Mouse (Mus musculus) inflammation-experienced regulatory T-cells, adult 6 months (primary cell): ENCODE results near the gene Cfl1. TPM values are rescaled to one million over a fixed set of nuclear protein-coding genes. Genes with fewer than 3 reads are reported as not detected.
A peak's percentile ranks its signal among the peaks of the same experiment; 100 is the strongest.
"Not testable (repeated sequence)": the region's sequence is repeated elsewhere in the genome, so short reads cannot be mapped to it uniquely, and the experiment has no call there.

Experiments
- ATAC-seq: one replicate; pipeline ENCODE4 v1.8.0; 2017
- polyA plus RNA-seq, 3 experiments: library from polyadenylated mRNA; unstranded; fragments of 100-300 nt; shearing (Covaris generic); gene quantifications; one replicate each; pipeline ENCODE4 v1.2.1; 2017

Gene Cfl1
- polyA plus RNA-seq, 3 experiments from 2014 or later, result 1,933 to 3,699 (median 2,060) TPM

GRCm38 (mm10) chr19:5490898-5491708 is 848 bp downstream of the Cfl1 start:
- ATAC-seq, result peak; percentile 42

- no peak for ATAC-seq
These were observed 2.4 kb downstream of the Cfl1 start for GRCm38 (mm10) chr19:5492641-5493040.

GRCm38 (mm10) chr19:5493301-5493721 is 3.1 kb downstream of the Cfl1 start:
- ATAC-seq, result not testable (repeated sequence)

- ATAC-seq, result no peak
These were observed 4.1 kb downstream of the Cfl1 start for GRCm38 (mm10) chr19:5494314-5494713.

GRCm38 (mm10) chr19:5495353-5496051 is 5.2 kb downstream of the Cfl1 start:
- ATAC-seq, result no peak

DNA sequence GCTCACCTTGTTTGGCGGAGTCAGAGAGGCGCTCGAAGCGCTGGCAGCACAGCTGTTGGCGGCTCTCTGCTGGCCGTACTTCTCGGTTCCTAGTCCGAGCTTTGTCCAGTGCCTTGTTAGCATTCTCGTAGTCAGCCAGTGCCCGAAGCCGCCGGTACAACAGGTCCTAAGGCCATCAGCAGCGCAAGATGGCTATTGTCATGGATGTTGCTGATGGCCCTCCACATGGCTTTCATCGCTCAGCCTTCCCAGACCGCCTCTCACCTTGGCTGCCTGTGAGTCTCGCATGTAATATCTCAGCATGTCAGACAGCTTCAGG is 5.8 kb downstream of the Cfl1 start:
- ATAC-seq, result no peak

DNA sequence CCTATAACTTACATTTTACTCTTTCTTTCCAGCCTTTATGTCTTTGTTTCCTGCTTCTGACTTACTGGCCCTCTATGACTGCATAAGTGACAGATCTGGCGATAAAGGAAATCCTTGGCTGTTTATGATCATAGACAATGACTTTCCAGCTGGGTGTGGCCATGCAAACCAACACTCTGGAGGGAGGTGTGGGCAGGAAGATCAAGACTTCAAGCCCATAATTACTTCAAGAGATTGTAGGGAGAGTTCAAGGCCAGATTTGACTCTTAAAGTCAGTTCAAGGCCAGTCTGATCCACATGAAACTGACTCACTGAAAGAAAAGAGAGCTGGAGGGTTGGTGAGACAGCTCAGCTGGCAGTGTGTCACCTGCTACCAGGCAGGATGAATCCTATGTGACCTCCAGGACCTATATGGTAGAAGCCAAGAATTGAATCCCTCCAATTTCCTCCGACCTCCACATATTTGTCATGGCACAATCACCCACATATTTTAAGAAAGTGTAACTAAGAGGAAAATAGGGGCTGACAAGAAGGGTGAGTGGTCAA is 10.1 kb downstream of the Cfl1 start:
- no peak for ATAC-seq

DNA sequence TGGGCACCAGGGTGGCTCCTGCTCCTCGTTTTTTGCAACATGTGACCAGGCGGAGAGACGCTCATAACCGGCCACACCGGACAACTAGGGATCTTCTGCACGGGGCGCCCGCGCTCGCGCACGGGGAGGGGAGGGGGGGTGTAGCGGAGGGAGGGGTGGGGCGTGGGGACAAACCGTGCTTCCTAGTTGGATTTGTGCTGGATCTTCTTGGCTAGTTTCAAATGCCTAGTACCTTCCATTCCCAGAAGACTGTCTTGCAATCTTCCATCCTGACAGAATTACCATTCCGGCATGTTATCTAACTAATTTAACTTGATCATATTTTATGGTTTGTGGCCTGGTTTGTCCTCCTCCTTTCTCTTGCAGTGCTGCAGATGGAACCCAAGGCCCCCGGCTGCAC is 13.4 kb downstream of the Cfl1 start, which contains the start of gene 1700020D05Rik:
1700020D05Rik (minus strand) TSS at position 101 of the 400 bp plus-strand sequence.
- ATAC-seq, result no peak

DNA sequence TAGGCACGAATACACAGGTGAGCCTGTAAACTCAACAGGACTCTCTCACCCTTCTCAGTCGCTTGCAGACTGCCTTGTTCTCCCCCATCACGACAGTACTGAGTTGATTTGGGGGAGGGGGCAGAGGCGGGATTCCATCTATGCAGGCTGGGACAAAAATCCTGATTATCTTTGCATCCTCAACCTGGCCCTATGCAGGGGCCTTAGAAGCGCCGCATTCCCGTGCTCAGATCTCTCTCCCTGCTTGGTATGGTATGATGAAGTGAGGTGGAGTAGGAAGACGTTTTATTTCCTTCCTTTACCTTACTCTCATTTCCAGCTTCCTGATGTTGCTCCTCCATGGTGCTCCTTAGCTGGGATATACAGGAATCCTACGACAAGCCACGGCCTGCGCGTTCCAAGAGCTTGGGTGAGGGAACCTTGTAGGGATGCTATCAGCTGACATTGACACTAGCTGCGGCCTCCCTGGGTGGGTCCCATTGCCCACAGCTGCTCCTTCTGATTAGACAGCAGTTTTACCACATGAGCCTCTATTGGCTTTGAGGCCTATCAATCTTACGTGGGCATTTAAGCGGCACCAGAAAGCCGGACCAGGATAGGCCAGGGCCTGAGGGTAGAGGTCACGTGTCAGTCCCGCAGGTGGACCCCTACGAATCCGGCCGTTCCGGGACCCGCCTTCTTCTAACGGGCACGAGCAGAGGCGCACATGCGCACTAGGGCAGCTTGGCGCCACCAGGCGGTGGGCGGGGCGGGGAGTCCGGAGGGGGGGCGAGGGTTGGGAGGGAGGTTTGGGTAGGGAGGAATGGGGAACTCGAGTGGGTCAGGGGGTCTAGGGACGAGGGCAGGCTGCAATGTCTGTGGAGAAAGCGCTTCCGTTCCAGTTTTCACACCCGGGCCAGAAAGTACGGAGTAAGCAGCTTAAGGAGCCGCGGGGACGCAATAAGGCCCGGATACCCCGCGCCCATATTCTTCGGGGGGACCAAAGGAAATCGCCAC is 20.1 kb downstream of the Cfl1 start, which contains the start of gene Snx32:
Snx32 (minus strand) TSS at position 508 of the 996 bp plus-strand sequence.
- peak; percentile 99 for ATAC-seq

- ATAC-seq, result no peak
These were observed 20.9 kb downstream of the Cfl1 start for GRCm38 (mm10) chr19:5511074-5511632.

- no peak for ATAC-seq
These were observed 22.1 kb downstream of the Cfl1 start for GRCm38 (mm10) chr19:5512091-5513004.

DNA sequence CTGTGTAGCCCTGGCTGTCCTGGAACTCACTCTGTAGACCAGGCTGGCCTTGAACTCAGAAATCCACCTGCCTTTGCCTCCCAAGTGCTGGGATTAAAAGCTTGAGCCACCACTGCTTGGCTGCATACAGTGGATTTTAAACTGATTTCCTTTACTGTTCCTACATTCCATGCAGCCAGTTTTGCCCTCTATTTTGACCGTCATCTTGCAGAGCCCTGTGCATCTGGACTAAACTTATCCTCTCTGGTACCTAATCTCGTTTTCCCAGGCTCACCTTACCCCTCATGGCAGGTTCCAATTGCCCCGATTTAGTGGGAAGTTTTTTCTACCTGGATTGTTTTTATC is 22.7 kb downstream of the Cfl1 start:
- ATAC-seq, result no peak

DNA sequence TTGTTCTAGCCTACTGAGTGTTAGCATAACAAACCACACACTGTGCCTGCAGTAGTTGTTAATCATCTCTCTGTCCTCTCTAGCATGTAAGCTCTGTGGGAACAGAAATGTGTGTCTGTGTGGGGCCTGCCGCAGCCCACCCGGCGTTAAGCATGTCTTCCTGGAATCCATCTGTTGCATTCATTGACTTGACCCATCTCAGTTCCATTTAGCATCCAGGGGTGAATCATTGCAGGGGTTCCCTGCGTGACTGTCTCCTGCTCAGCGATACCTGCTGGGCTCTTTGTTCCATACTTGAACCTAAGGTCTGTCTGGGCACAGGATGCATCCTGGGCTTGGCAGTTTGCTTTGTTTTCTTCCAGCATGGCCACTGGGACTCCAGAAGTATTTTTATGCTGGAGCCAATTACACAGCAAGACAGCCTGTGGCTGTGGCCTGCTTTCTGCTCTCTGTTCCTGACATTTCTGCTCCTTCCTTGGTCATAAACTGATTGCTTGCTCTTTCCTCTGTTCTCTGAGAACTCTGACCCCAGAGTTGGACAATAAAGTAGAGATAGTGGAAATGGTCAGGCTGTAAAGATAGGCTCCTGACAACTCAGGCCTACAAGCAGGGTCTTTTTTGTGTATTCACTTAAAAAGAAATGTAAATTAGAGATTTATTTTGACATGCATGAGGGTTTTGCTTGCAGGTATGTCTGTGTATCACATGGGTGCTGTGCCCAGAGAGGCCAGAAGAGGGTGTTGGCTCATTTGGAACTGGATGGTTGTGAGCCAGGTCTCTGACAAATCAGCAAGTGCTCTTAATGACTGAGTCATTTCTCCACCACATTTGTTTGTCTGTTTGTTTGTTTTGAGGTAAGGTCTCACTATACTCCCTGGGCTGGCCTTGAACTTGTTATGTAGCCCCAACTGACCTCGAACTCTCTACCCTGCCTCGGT is 25.9 kb downstream of the Cfl1 start:
- no peak for ATAC-seq

DNA sequence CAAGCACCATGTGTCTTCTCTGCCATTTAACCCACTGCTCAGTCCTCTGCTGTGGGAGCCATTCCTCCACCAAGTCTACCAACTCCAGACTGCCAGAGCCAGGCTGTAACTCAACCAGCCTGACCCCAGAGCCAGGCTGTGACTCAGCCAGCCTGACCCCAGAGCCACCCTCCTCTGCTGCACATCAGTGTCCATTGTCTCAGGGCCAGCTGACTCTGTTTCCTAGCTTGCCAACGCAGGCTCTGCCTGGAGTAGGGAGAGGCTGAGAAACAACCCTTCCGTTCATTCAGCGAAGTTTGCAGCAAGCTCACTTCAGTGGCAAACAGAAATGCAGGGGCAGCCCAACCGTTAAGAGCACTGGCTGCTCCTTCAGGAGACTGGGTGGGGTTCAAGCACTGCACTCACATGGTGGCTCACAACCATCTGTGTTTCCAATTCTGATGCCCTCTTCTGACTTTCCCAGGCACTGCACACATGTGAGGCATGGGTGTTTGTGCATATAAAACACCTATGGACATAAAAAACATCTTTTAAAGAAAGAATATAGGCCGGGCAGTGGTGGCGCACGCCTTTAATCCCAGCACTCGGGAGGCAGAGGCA is 26.8 kb downstream of the Cfl1 start:
- ATAC-seq, result no peak

GRCm38 (mm10) chr19:5518721-5519120 is 28.5 kb downstream of the Cfl1 start:
- no peak for ATAC-seq

GRCm38 (mm10) chr19:5525204-5525603 is 34.9 kb downstream of the Cfl1 start:
- ATAC-seq, result no peak

DNA sequence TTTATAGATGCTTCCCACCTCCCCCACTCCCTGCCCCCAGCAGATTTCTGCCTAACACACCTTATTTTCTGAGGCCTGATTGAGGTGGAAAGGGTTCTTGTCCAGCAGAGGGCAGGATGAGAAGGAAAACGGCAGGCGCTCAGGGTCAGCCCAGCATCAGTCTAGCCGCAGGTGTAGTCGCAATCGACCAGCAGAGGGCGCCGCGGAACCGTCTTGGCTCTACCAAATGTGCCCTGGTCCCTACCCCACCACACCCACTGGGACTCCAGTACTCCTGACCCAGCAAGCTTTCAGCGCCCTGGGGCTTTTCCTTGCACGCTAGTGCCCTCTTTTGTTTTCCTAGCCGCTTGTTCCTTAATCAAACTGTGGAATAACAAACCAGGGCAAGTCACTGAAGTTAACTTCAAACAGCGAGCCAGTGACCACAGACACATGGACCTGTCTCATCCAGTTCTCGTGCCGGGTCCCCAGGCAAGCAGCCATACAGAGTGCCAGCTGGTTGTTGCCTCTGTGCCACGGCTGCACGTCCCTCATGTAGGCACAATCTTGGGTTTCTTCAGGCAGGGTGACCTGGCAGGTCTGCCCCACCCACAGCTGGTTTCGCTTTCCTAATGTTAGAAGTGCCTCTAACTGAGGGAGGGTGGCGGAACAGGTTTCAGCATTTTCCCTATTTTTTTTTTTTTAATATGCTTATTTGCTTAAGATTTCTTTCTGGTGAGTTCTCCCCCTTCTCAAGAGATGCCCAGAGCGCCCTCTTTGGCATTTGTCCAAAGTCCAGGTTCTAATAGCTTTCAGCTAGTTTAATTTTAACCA is 39.3 kb downstream of the Cfl1 start:
- peak; percentile 64 for ATAC-seq

- no peak for ATAC-seq
These were observed 39.9 kb downstream of the Cfl1 start for GRCm38 (mm10) chr19:5530138-5530524.

GRCm38 (mm10) chr19:5532520-5532919 is 42.3 kb downstream of the Cfl1 start:
- peak; percentile 97 for ATAC-seq
